Mouse (Mus musculus) midbrain, embryonic 10.5 days (tissue): ENCODE data around the gene 3110009E18Rik. TPM values are rescaled to one million over a fixed set of nuclear protein-coding genes. Genes with fewer than 3 reads are reported as not detected.

Experiments used
- DNase-seq: peaks from one replicate; pipeline ENCODE4 v3.0.0-alpha.2; 2017; ENCODE audit warnings: low spot score
- H3K27ac ChIP-seq: fragments of 300-500 bp; sonication (generic); replicated peaks from 2 replicates; pipeline ENCODE4 v1.5.1; 2016; ENCODE audit warnings: mild to moderate bottlenecking
- H3K27me3 ChIP-seq: fragments of 300-500 bp; sonication (generic); 2 replicates; pipeline ENCODE4 v1.6.1; 2016; ENCODE audit warnings: low read depth, mild to moderate bottlenecking; ENCODE audit not compliant: poor library complexity, severe bottlenecking
- H3K36me3 ChIP-seq: fragments of 300-500 bp; sonication (generic); 2 replicates; pipeline ENCODE4 v1.6.1; 2016; ENCODE audit warnings: mild to moderate bottlenecking, moderate library complexity
- H3K4me1 ChIP-seq: fragments of 300-500 bp; sonication (generic); 2 replicates; pipeline ENCODE4 v1.6.1; 2016
- H3K4me3 ChIP-seq: fragments of 300-500 bp; sonication (generic); 2 replicates; pipeline ENCODE4 v1.5.1; 2016; ENCODE audit warnings: mild to moderate bottlenecking, moderate library complexity
- H3K9me3 ChIP-seq: fragments of 300-500 bp; sonication (generic); replicated peaks from 2 replicates; pipeline ENCODE4 v1.6.1; 2016; ENCODE audit warnings: mild to moderate bottlenecking
- WGBS: fragments of 180-500 bp; shearing (Covaris S2); methylation state at CpG from one replicate; pipeline ENCODE4 v1.1.7; 2016; 5-methylcytosine and 5-hydroxymethylcytosine counted together
- polyA plus RNA-seq: library from polyadenylated mRNA; unstranded; fragments of >200 nt; fragmentation: Nextera tagmentation; extraction: Ambion mirVana; gene quantifications from 2 replicates; pipeline ENCODE4 v1.2.1, GENCODE M21; 2016

Gene 3110009E18Rik
- polyA plus RNA-seq, 1 experiment from 2014 or later: 27.2 TPM

DNA sequence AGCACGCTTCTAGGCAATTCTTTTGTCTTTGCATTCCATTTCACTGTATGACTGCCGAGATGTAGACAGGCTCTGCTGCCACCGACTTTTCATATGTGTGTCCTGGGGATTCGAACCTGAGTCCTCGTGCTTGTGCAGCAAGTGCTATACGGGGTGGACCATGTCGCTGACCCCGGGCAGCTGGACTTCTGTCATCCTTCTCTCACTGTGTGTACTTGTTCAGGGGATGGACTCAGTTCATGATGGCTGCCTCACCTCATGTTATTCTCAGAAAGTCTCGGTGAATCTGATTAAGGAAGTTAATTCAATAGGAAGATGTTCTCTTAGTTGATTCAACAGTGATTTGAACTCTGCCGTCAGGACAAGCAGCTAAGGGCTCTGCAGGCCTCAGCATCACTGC, 72.6 kb downstream of the 3110009E18Rik start:
- Histone ChIP-seq H3K27me3 (0 out of 2 replicates have a peak, but pooled peaks cover 2% of the 10 kb centered on the region), H3K4me3 (no peak overlapping the region), H3K36me3 (no peaks in the 10 kb centered on the region), H3K27ac (no peak overlapping the region), H3K4me1 (peaks cover 6% of the 10 kb centered on the region; the same call in 1 of the 2 replicates), H3K9me3 (no peaks in the 10 kb centered on the region)
- DNase-seq: no peak
- 87% methylated on average over 10 of the region's 10 CpGs for WGBS

DNA sequence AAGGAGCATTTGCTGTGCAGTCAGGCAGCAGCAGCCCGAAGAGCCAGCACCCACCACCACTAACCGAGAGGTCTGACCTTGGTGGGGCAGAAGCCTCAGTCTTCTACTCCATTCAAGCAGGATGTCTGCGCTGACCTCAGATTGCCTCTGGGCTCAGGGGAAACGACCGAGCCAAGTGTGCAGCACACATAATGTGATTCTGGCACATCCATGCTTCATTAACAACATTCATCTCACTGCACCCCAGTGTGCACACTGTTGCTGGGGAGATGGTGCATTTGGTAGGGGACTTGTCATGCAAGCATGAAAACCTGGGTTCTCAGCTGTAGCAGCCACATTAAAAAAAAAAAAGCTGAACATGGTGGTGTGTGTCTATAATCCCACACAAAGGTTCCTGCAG, 75.0 kb downstream of the 3110009E18Rik start:
- Histone ChIP-seq H3K36me3 (no peaks in the 10 kb centered on the region), H3K27ac (no peak overlapping the region), H3K9me3 (no peaks in the 10 kb centered on the region), H3K4me3 (no peak overlapping the region), H3K4me1 (peaks cover 6% of the 10 kb centered on the region; the same call in 1 of the 2 replicates), H3K27me3 (no peaks in the 10 kb centered on the region)
- WGBS: 77% methylated on average over 5 of the region's 5 CpGs
- no peak for DNase-seq

DNA sequence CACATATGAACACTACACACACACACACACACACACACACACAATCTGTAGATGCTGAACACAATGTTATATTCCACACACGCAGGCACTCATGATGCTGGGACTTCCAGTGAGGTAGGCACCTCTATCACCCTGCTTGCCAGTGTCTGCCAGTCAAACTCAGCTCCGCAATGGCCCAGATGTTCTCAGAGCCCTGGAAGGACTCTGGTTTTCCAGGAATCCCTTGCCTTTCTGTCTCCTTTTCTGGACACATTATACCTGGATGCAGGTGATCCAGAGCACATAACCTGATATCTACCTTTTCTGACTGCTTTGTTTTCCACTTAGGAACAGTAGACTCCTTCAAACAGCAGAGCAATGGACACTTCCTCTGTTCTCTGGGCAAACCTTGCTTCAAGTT, 75.7 kb downstream of the 3110009E18Rik start:
- no peak for DNase-seq
- H3K36me3 ChIP-seq: no peaks in the 10 kb centered on the region
- WGBS: 84% methylated on average over 2 of the region's 2 CpGs
- no peak overlapping the region for H3K4me3 ChIP-seq
- H3K27ac ChIP-seq: no peak overlapping the region
- no peaks in the 10 kb centered on the region for H3K27me3 ChIP-seq
- peaks cover 6% of the 10 kb centered on the region; the same call in 1 of the 2 replicates for H3K4me1 ChIP-seq
- no peaks in the 10 kb centered on the region for H3K9me3 ChIP-seq

DNA sequence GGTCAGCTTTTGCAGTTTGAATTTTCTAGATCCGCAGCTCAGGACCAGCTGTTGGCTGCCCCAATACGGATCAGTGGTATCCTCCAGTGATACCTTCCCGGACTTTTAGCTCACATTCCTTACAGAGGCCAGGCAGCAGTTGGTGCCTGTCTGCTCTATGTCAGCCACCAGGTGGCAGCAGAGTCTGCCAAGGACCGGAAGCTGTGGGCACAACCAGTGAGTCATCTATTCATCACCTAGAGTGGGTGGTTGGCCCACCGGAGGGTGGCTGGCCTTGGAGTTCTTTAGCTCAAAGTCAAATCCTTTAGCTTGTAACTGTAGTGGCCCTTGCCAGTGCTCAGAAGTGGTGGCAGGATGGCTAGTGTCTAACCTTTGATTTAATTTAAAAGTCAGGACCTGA, 76.2 kb downstream of the 3110009E18Rik start:
- no peak overlapping the region for H3K27ac ChIP-seq
- H3K9me3 ChIP-seq: no peaks in the 10 kb centered on the region
- peak; percentile 76 for DNase-seq
- H3K27me3 ChIP-seq: no peaks in the 10 kb centered on the region
- H3K36me3 ChIP-seq: no peaks in the 10 kb centered on the region
- 21% methylated on average over 5 of the region's 5 CpGs for WGBS
- H3K4me1 ChIP-seq: peaks cover 8% of the 10 kb centered on the region; the same call in 1 of the 2 replicates
- H3K4me3 ChIP-seq: no peak overlapping the region

DNA sequence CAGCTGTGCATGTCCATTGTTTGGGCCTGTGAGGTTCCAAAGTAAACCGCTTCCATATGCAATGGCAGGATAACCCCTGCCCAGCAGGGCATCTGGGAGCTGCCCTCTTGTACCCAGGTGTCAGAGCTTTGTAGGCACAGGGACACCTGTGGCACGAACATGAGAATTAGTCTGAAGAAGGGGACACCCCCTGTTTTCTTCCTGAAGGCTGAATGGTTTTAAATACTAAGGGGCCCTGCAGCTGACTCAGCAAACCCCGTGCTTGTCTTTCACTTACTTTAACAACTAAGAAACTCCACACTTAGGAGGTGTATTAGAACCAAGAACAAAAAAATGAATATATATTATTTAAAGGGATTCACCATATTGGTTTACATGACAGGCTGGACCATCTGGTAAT, 77.2 kb downstream of the 3110009E18Rik start:
- Histone ChIP-seq H3K36me3 (no peaks in the 10 kb centered on the region), H3K9me3 (no peaks in the 10 kb centered on the region), H3K27ac (no peak overlapping the region), H3K27me3 (no peaks in the 10 kb centered on the region), H3K4me1 (peaks cover 9% of the 10 kb centered on the region; the same call in 1 of the 2 replicates), H3K4me3 (no peak overlapping the region)
- 42% methylated on average over 3 of the region's 3 CpGs for WGBS
- DNase-seq: no peak

DNA sequence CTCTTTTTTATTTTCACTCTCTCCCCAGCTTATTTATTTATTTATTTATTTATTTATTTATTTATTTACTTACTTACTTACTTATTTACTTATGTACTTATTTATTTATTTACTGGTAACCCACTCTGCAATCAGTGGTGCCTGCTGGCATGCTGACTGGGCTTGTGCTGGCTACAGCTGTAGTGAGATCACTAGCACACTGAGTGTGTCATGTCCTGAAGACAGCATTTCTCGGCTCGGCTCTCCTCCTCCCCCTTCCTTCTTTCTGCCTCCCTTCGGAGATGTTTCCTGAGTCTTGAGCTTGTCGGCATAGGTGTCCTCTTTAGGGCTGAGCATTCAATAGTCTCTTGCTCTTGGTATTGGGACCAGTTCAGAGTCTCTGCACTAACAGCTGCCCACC, 78.0 kb downstream of the 3110009E18Rik start:
- Histone ChIP-seq H3K4me3 (no peak overlapping the region), H3K36me3 (no peaks in the 10 kb centered on the region), H3K27ac (no peak overlapping the region), H3K9me3 (no peaks in the 10 kb centered on the region), H3K27me3 (no peaks in the 10 kb centered on the region), H3K4me1 (peaks cover 9% of the 10 kb centered on the region; the same call in 1 of the 2 replicates)
- 87% methylated on average over 4 of the region's 4 CpGs for WGBS
- DNase-seq: no peak

DNA sequence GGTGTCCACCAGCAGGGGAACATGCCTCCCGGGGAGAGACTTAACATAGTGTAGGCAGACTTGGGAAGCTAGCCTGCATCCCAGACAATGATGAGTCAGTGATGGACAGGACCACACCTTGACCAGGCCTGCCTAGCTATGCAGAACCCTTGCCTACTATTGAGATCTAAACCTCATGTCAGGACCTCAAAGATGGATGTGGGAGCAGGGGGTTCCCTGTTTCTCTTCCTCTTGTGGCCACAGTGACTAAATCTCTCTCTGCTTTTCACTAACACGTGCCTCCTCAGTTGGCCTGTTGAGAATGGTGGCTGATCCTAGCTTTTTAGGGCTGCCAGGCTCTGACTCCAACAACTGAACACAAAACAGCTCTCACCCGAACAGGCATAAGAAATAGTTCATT, 81.6 kb downstream of the 3110009E18Rik start:
- Histone ChIP-seq H3K9me3 (no peaks in the 10 kb centered on the region), H3K36me3 (no peaks in the 10 kb centered on the region), H3K27ac (no peak overlapping the region), H3K27me3 (no peaks in the 10 kb centered on the region), H3K4me3 (no peak overlapping the region), H3K4me1 (peaks cover 3% of the 10 kb centered on the region; the same call in 1 of the 2 replicates)
- WGBS: 56% methylated on average over 3 of the region's 3 CpGs
- DNase-seq: no peak

DNA sequence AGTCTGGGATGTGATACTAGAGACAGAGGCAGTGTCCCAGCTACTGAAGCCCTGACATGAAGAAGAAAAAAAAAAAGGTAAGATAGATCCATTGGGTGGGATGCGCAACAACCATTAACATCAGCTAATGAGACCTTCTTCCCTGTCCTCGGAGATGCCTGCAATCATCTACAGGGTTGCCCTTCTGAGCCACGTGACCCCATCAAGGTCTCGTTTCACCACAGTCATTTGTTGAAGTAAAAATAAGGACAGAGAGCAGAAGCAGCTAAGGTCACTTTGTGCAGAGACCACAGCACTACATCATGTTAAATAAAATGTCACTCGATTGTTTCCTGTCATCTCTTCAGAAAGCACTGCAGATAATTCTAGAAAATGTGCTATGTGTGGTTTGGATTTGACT, 82.8 kb downstream of the 3110009E18Rik start:
- Histone ChIP-seq H3K36me3 (no peaks in the 10 kb centered on the region), H3K27me3 (no peaks in the 10 kb centered on the region), H3K4me1 (peaks cover 3% of the 10 kb centered on the region; the same call in 1 of the 2 replicates), H3K27ac (no peak overlapping the region), H3K9me3 (no peaks in the 10 kb centered on the region), H3K4me3 (no peak overlapping the region)
- no peak for DNase-seq
- WGBS: 90% methylated on average over 5 of the region's 5 CpGs

DNA sequence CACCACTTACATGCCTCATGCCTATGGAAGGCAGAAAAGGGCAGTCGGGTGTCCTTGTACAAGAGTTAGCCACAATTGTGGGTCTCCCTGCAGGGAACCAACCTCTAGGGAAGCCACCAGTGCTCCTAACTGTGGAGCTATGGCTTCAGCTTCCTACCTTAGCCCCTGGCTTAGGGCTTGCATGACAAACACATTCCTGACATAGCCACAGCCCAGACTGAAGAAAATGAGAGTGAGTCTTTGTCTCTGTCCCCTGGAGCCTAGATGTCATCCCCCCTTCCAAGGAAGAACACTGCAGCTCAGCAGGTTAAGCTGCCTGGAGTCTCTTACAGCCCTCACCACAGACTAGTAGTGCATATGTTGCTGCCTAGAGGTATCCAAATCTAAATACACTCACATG, 83.8 kb downstream of the 3110009E18Rik start:
- H3K36me3 ChIP-seq: no peaks in the 10 kb centered on the region
- 31% methylated on average over 1 of the region's 1 CpGs for WGBS

DNA sequence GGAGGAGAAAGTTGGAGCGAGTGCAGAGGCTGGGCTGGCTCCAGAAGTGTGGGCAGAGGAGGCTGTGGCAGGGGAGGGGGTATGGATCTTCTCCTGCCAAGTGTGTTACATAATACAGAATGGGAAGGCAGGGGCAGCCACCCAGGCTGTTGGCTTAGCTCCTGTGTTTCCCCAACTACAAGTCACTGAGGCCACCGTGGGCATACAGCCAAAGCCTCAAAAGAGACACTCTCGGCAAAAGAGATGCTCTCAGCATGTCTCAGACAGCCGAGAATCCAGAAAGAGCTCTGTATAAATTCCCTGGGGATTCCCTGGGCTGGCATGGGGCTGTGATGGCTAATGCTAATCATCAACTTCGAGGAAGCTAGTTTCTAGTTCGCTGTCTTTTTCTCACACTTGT, 86.6 kb downstream of the 3110009E18Rik start:
- no peak for DNase-seq
- no peaks in the 10 kb centered on the region for H3K27me3 ChIP-seq
- 71% methylated on average over 6 of the region's 6 CpGs for WGBS
- no peak overlapping the region for H3K27ac ChIP-seq
- no peak overlapping the region for H3K4me3 ChIP-seq
- no peaks in the 10 kb centered on the region for H3K36me3 ChIP-seq
- H3K9me3 ChIP-seq: no peaks in the 10 kb centered on the region
- H3K4me1 ChIP-seq: no peaks in the 10 kb centered on the region

More for the DNA sequence above, 83.8 kb downstream of the 3110009E18Rik start:
- Histone ChIP-seq H3K4me3 (no peak overlapping the region), H3K4me1 (peaks cover 3% of the 10 kb centered on the region; the same call in 1 of the 2 replicates), H3K27me3 (no peaks in the 10 kb centered on the region), H3K9me3 (no peaks in the 10 kb centered on the region), H3K27ac (no peak overlapping the region)
- no peak for DNase-seq

DNA sequence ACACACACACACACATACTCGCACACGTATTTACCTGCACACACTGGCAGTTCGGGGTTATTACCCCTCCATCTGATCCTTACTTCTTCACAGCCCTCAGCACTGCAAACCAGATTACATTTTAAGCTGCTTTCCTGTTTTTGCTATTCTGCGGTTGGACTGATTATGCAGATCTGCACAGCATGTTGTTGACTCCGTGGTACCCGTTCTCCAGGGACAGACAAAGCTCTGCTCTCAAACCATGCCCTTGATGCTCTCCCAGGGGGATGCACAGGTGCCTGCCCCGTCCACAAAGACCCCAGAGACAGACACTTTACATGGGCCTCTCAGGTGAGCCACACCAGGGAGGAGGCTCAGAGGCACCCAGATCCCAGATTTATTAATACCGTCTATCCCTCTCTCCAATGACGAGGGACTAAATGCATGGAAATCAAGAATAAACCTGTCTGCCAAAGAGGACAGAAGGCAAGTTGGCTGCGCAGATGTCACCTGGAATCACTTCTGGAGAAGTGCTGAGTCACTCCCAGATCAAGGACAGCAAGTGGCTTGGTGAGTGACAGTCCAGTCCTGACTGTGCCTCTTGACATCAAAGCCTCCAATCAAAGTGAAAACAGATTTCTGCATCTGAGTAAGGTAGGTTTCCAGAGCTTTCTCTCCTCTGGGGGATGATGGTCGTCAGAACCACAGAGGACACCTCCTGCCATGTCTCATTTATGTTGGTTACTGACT, 87.7 kb downstream of the 3110009E18Rik start:
- Histone ChIP-seq H3K9me3 (no peaks in the 10 kb centered on the region), H3K4me1 (no peaks in the 10 kb centered on the region), H3K27ac (no peak overlapping the region), H3K27me3 (no peaks in the 10 kb centered on the region), H3K4me3 (no peak overlapping the region), H3K36me3 (no peaks in the 10 kb centered on the region)
- no peak for DNase-seq
- WGBS: 84% methylated on average over 11 of the region's 11 CpGs

DNA sequence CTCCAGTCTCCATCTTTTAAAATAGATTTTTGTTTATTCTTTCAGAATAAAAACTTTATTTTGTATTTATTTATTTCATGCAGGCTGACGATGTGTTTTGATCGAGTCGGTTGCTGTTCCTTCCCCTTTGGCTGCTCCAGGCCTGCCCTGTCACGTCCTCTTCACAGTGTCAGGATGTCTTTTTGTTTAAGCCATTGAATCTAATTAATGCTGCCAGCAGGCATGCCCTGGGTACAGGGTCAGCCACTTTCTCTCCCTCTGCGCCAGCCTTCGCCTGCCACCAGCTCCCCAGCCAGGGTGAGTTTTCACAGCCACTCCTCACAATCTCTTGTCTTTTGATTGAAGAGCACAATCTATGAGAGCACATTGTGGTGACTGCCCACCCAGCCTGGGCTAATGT, 99.9 kb downstream of the 3110009E18Rik start:
- Histone ChIP-seq H3K4me3 (no peak overlapping the region), H3K27me3 (no peaks in the 10 kb centered on the region), H3K36me3 (no peaks in the 10 kb centered on the region), H3K27ac (no peak overlapping the region), H3K4me1 (no peaks in the 10 kb centered on the region), H3K9me3 (no peaks in the 10 kb centered on the region)
- WGBS: 72% methylated on average over 6 of the region's 6 CpGs
- DNase-seq: no peak

DNA sequence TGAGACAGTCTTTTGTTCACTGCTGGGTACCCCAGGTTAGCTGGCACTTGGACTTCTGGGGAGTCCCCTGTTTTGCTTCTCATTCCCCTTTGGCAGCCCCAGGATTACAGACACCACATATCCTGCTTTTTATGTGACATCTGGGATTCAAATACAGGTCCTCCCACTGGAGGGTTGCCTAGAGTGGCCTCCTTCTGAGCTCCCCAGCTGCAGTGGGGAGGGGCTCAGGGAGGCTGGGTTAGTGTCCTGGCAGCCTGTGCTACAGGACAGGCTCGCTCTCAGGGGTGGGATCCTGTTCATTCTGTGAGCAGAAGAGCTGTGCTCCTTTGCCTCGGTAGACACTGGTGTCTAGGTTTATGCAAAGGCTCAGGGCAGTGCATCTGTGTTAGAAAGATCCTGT, 100.3 kb downstream of the 3110009E18Rik start:
- Histone ChIP-seq H3K4me1 (no peaks in the 10 kb centered on the region), H3K36me3 (no peaks in the 10 kb centered on the region), H3K27me3 (no peaks in the 10 kb centered on the region), H3K9me3 (no peaks in the 10 kb centered on the region), H3K4me3 (no peak overlapping the region), H3K27ac (no peak overlapping the region)
- no peak for DNase-seq
- WGBS: 53% methylated on average over 2 of the region's 2 CpGs
